In the genomic region with DNA sequence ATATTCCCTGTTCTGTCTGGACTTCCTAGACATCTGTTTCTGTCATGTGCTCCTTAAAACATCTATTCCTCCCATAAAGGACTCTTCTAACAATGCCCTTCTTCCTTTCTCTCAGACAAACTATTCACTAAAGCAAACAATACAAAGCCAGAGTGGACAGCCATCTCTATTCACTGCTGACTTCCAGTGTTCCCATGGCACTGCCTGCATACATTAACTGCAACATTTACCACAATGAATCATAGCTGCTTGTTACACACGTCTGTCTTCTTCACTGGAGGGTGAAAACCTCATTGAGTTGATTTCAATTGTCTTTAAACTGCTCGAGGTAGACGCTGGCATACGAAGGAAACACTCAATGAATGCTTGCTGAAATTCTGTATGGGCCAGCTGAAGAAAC, we compare ENCODE assay signal across 16 mouse cellular contexts.
DNase-seq lines count a peak whose midpoint lies in the region; ATAC-seq and TF ChIP-seq lines count a peak whose summit lies in the region.
"Had no signal": no experiment of that assay in that cellular context is flagged by ENCODE, and none has a peak within 500 bp of the region (broad histone marks: within the 10 kb centered on the region; RNA-seq: fewer than 3 reads in every experiment).

No protein-coding gene starts in this region.

- H3K9ac ChIP-seq in forebrain, postnatal 0 days: no peak overlapping the region
- H3K9ac ChIP-seq in forebrain, embryonic 16.5 days (replicated peaks; ENCODE audit: low read depth, low read length): no peak overlapping the region
- H3K9ac ChIP-seq in midbrain, embryonic 12.5 days (replicated peaks): no peak overlapping the region
- H3K9ac ChIP-seq: hindbrain, embryonic 15.5 days; kidney, embryonic 15.5 days; liver, embryonic 14.5 days had no signal

- H3K4me3 ChIP-seq in forebrain, embryonic 10.5 days: no peak overlapping the region
- H3K4me3 ChIP-seq in forebrain, postnatal 0 days (ENCODE audit: low read depth, low read length): no peak overlapping the region
- H3K4me3 ChIP-seq in forebrain, embryonic 16.5 days (replicated peaks; ENCODE audit: low read length): no peak overlapping the region
- H3K4me3 ChIP-seq in midbrain, embryonic 12.5 days: no peak overlapping the region
- H3K4me3 ChIP-seq: hindbrain, embryonic 15.5 days; kidney, embryonic 15.5 days; limb, embryonic 10.5 days had no signal

- H3K27me3 ChIP-seq in forebrain, embryonic 10.5 days (ENCODE audit: poor library complexity, severe bottlenecking): no peaks in the 10 kb centered on the region
- H3K27me3 ChIP-seq in forebrain, postnatal 0 days (ENCODE audit: insufficient read depth, low read length): no peaks in the 10 kb centered on the region
- H3K27me3 ChIP-seq in forebrain, embryonic 16.5 days (replicated peaks; ENCODE audit: control insufficient read depth, insufficient read depth, low read length): no peaks in the 10 kb centered on the region
- no peaks in the 10 kb centered on the region for H3K27me3 ChIP-seq in midbrain, embryonic 12.5 days
- H3K27me3 ChIP-seq: hindbrain, embryonic 15.5 days; kidney, embryonic 15.5 days had no signal

- peaks cover 10% of the 10 kb centered on the region for H3K4me1 ChIP-seq in forebrain, embryonic 10.5 days
- H3K4me1 ChIP-seq in forebrain, postnatal 0 days (ENCODE audit: insufficient read depth): no peaks in the 10 kb centered on the region
- peaks cover 4% of the 10 kb centered on the region for H3K4me1 ChIP-seq in forebrain, embryonic 16.5 days (replicated peaks; ENCODE audit: control insufficient read depth, insufficient read depth, low read length)
- H3K4me1 ChIP-seq in midbrain, embryonic 12.5 days: peaks cover 9% of the 10 kb centered on the region
- H3K4me1 ChIP-seq: kidney, embryonic 15.5 days had no signal

- DNase-seq in forebrain, embryonic 10.5 days (ENCODE audit: extremely low spot score, low spot score): no peak
- no peak for DNase-seq in forebrain, postnatal 0 days
- peak; percentile 51 for DNase-seq in retina, postnatal 1 day
- DNase-seq in testis, postnatal 10 days (ENCODE audit: low spot score): no peak
- no peak for DNase-seq in kidney, postnatal 14 days
- no peak for DNase-seq in gastrocnemius, postnatal 4 days (ENCODE audit: low spot score in 2 of 2)
- DNase-seq: cerebellum, adult 9-10 months; lung, postnatal 14 days; thymus, adult 18-20 months had no signal

- no peaks in the 10 kb centered on the region for H3K36me3 ChIP-seq in forebrain, embryonic 10.5 days (replicated peaks)
- no peaks in the 10 kb centered on the region for H3K36me3 ChIP-seq in forebrain, postnatal 0 days (ENCODE audit: insufficient read depth)
- no peaks in the 10 kb centered on the region for H3K36me3 ChIP-seq in forebrain, embryonic 16.5 days (ENCODE audit: control insufficient read depth, insufficient read depth)
- H3K36me3 ChIP-seq in midbrain, embryonic 12.5 days: no peaks in the 10 kb centered on the region
- H3K36me3 ChIP-seq: hindbrain, embryonic 15.5 days; kidney, embryonic 15.5 days; limb, embryonic 10.5 days had no signal

- H3K4me2 ChIP-seq in forebrain, postnatal 0 days (ENCODE audit: low read depth): no peak overlapping the region
- H3K4me2 ChIP-seq in forebrain, embryonic 16.5 days (ENCODE audit: low read length): no peak overlapping the region
- no peak overlapping the region for H3K4me2 ChIP-seq in midbrain, embryonic 12.5 days (replicated peaks)
- H3K4me2 ChIP-seq: heart, embryonic 11.5 days; hindbrain, embryonic 15.5 days; kidney, embryonic 15.5 days had no signal

- peak overlapping the region; percentile 51; the same call in 1 of the 2 replicates for H3K27ac ChIP-seq in forebrain, embryonic 10.5 days
- no peak overlapping the region for H3K27ac ChIP-seq in forebrain, postnatal 0 days (ENCODE audit: low read depth, low read length)
- H3K27ac ChIP-seq in forebrain, embryonic 16.5 days (ENCODE audit: low read length): no peak overlapping the region
- H3K27ac ChIP-seq in midbrain, embryonic 12.5 days (replicated peaks): peak overlapping the region; percentile 43
- H3K27ac ChIP-seq: hindbrain, embryonic 15.5 days; kidney, embryonic 15.5 days; limb, embryonic 10.5 days; liver, embryonic 14.5 days had no signal

- WGBS in forebrain, embryonic 10.5 days: 33% methylated on average over 4 of the region's 4 CpGs
- WGBS in forebrain, postnatal 0 days: 9% methylated on average over 4 of the region's 4 CpGs
- WGBS in forebrain, embryonic 16.5 days: 15% methylated on average over 4 of the region's 4 CpGs
- 13% methylated on average over 4 of the region's 4 CpGs for WGBS in midbrain, embryonic 12.5 days

- H3K9me3 ChIP-seq in forebrain, embryonic 10.5 days: no peaks in the 10 kb centered on the region
- no peaks in the 10 kb centered on the region for H3K9me3 ChIP-seq in forebrain, postnatal 0 days (ENCODE audit: low read length)
- no peaks in the 10 kb centered on the region for H3K9me3 ChIP-seq in forebrain, embryonic 16.5 days (ENCODE audit: control insufficient read depth, low read length)
- no peaks in the 10 kb centered on the region for H3K9me3 ChIP-seq in midbrain, embryonic 12.5 days
- H3K9me3 ChIP-seq: hindbrain, embryonic 15.5 days; kidney, embryonic 15.5 days; limb, embryonic 10.5 days had no signal

- no peak for TF ChIP-seq CTCF in forebrain, postnatal 0 days (IDR thresholded peaks at IDR 0.05; ENCODE audit: low read depth)

- ATAC-seq in forebrain, postnatal 0 days: no peak
- peak; percentile 64 for ATAC-seq in forebrain, embryonic 16.5 days
- ATAC-seq in midbrain, embryonic 12.5 days (ENCODE audit: low FRiP score, low read depth): peak; percentile 90

Comparison
In these comparisons a context has a peak if more than half of its experiments do, and no peak if none do; other contexts are left out.
1. H3K27ac ChIP-seq: peak in forebrain, embryonic 10.5 days (single experiment) and midbrain, embryonic 12.5 days (single experiment); none in forebrain, postnatal 0 days (single experiment) and forebrain, embryonic 16.5 days (single experiment).